Mouse (Mus musculus) intestine, embryonic 16.5 days (tissue): ENCODE measurements at regions not wholly inside any gene's neighbourhood (a gene's known extent, or its start where the extent isn't known, plus 50 kb on each side); places are given as distances from the start of the nearest gene placed in this dataset.

Source experiments
- ATAC-seq: fragments of 200-750 bp; cut with Nextera tagmentation; 2 replicates; pipeline ENCODE4 v1.8.0; 2017; ENCODE audit warnings: moderate TSS enrichment, moderate library complexity
- H3K27ac ChIP-seq: fragments of 300-500 bp; sonication (generic); 2 replicates; pipeline ENCODE4 v1.5.1; 2014; ENCODE audit warnings: mild to moderate bottlenecking, low read length
- H3K27me3 ChIP-seq: fragments of 300-500 bp; sonication (generic); replicated peaks from 2 replicates; pipeline ENCODE4 v1.6.1; 2014; ENCODE audit warnings: low read length, control low read depth, mixed read lengths; ENCODE audit not compliant: control insufficient read depth, insufficient read depth
- H3K36me3 ChIP-seq: fragments of 300-500 bp; sonication (generic); 2 replicates; pipeline ENCODE4 v1.6.1; 2014; ENCODE audit warnings: low read length, control low read depth; ENCODE audit not compliant: control insufficient read depth, insufficient read depth
- H3K4me1 ChIP-seq: fragments of 300-500 bp; sonication (generic); 2 replicates; pipeline ENCODE4 v1.6.1; 2014; ENCODE audit warnings: low read length, control low read depth, mixed read lengths; ENCODE audit not compliant: control insufficient read depth, insufficient read depth
- H3K4me2 ChIP-seq: fragments of 300-500 bp; sonication (generic); 2 replicates; pipeline ENCODE4 v1.6.1; 2014; ENCODE audit warnings: low read depth, low read length, control low read depth
- H3K4me3 ChIP-seq: fragments of 300-500 bp; sonication (generic); 2 replicates; pipeline ENCODE4 v1.5.1; 2014; ENCODE audit warnings: mild to moderate bottlenecking, low read length
- H3K9ac ChIP-seq: fragments of 300-500 bp; sonication (generic); 2 replicates; pipeline ENCODE4 v1.6.1; 2014; ENCODE audit warnings: low read depth, low read length
- H3K9me3 ChIP-seq: fragments of 300-500 bp; sonication (generic); 2 replicates; pipeline ENCODE4 v1.6.1; 2016; ENCODE audit warnings: low read length, control low read depth; ENCODE audit not compliant: control insufficient read depth
- WGBS: fragments of 180-500 bp; shearing (Covaris S2); extraction: QIAGEN DNeasy Blood & Tissue Kit; methylation state at CpG from one replicate; pipeline ENCODE4 v1.1.7; 2014; 5-methylcytosine and 5-hydroxymethylcytosine counted together

DNA sequence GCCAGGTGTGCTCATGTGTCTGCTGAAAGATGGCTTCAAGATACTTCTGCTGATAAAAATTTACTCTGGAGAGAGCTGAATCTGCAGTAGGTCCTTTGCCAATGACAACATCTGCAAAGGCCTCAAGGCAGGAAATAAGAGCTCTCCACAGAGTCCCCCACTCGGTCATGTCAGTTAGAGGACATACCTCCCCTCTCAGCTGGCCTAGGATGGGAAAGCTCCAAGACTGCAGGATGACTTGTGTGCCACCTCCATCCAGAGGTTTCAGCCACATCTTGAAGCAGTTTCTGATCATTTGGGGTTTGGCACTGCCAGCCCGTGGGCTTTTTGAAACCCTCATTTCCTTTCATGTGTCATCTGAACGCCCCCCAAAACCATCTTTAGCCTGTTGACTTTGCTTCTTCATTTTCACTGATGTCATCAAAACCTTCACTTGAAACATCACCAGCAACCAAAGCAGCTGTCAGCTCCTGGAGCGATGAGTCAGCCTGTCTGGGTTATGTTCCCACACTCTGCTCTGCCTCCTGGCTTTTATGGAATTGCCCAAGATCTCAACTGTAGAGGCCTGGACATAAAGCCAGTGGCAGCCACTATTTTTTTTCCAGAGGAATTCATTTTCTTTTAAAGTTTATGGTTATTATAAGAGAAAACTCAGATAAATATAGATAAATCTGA is 256.5 kb upstream of the Tenm4 start:
- 73% methylated on average over 4 of the region's 4 CpGs for WGBS
- no peaks in the 10 kb centered on the region for H3K36me3 ChIP-seq
- no peak for ATAC-seq
- H3K27ac ChIP-seq, result no peak overlapping the region
- H3K27me3 ChIP-seq, result no peaks in the 10 kb centered on the region
- H3K9ac ChIP-seq, result no peak overlapping the region
- no peaks in the 10 kb centered on the region for H3K9me3 ChIP-seq
- no peaks in the 10 kb centered on the region for H3K4me1 ChIP-seq
- H3K4me2 ChIP-seq, result no peak overlapping the region
- no peak overlapping the region for H3K4me3 ChIP-seq

DNA sequence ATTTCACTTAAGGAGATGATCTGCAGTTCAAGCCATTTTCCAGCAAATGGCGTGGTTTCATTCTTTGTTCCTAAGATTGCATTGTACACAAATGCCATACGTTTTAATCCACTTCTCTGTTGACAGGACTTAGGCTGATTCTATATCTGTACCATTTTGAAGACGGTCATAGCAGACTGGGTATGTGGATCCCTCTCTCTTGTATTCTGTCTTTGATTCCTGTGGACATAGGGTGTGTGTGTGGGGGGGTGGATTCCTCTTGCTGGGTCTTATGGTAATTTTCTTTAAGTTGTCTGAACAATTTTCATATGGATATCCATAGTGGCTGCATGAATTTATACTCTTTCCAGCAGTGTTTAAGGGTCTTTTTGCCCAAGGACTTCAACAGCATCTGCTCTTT is 251.1 kb upstream of the Tenm4 start:
- H3K9ac ChIP-seq, result no peak overlapping the region
- H3K9me3 ChIP-seq, result no peaks in the 10 kb centered on the region
- no peak overlapping the region for H3K4me3 ChIP-seq
- no peak overlapping the region for H3K4me2 ChIP-seq
- no peak overlapping the region for H3K27ac ChIP-seq
- H3K36me3 ChIP-seq, result no peaks in the 10 kb centered on the region
- H3K27me3 ChIP-seq, result no peaks in the 10 kb centered on the region
- no peak for ATAC-seq
- H3K4me1 ChIP-seq, result no peaks in the 10 kb centered on the region
- 69% methylated on average over 3 of the region's 3 CpGs for WGBS

GRCm38 (mm10) chr7:95924805-95925204 is 246.2 kb upstream of the Tenm4 start:
- no peak overlapping the region for H3K4me3 ChIP-seq
- H3K4me2 ChIP-seq, result no peak overlapping the region
- H3K9ac ChIP-seq, result no peak overlapping the region
- 75% methylated on average over 2 of the region's 2 CpGs for WGBS
- no peak overlapping the region for H3K27ac ChIP-seq
- H3K36me3 ChIP-seq, result no peaks in the 10 kb centered on the region
- H3K9me3 ChIP-seq, result no peaks in the 10 kb centered on the region
- no peak for ATAC-seq
- H3K27me3 ChIP-seq, result no peaks in the 10 kb centered on the region
- H3K4me1 ChIP-seq, result no peaks in the 10 kb centered on the region

- no peak overlapping the region for H3K27ac ChIP-seq
- no peak for ATAC-seq
- no peaks in the 10 kb centered on the region for H3K36me3 ChIP-seq
- H3K4me2 ChIP-seq, result no peak overlapping the region
- WGBS, result 72% methylated on average over 6 of the region's 6 CpGs
- no peaks in the 10 kb centered on the region for H3K27me3 ChIP-seq
- no peak overlapping the region for H3K4me3 ChIP-seq
- no peaks in the 10 kb centered on the region for H3K4me1 ChIP-seq
- no peaks in the 10 kb centered on the region for H3K9me3 ChIP-seq
- H3K9ac ChIP-seq, result no peak overlapping the region
Observed at GRCm38 (mm10) chr7:95926119-95927039, 244.7 kb upstream of the Tenm4 start.

GRCm38 (mm10) chr7:95936599-95936998 is 234.4 kb upstream of the Tenm4 start:
- no peaks in the 10 kb centered on the region for H3K4me1 ChIP-seq
- no peak overlapping the region for H3K4me3 ChIP-seq
- 66% methylated on average over 5 of the region's 5 CpGs for whole genome bisulfite sequencing
- no peak overlapping the region for H3K4me2 ChIP-seq
- no peaks in the 10 kb centered on the region for H3K27me3 ChIP-seq
- no peaks in the 10 kb centered on the region for H3K36me3 ChIP-seq
- no peak overlapping the region for H3K9ac ChIP-seq
- ATAC-seq, result no peak
- no peak overlapping the region for H3K27ac ChIP-seq
- no peaks in the 10 kb centered on the region for H3K9me3 ChIP-seq

GRCm38 (mm10) chr7:95943420-95943819 is 227.6 kb upstream of the Tenm4 start:
- no peak for ATAC-seq
- Histone ChIP-seq H3K27me3 (no peaks in the 10 kb centered on the region), H3K4me2 (no peak overlapping the region), H3K4me3 (no peak overlapping the region), H3K36me3 (no peaks in the 10 kb centered on the region), H3K9me3 (0 out of 2 replicates have a peak, but pooled peaks cover 5% of the 10 kb centered on the region), H3K27ac (no peak overlapping the region), H3K9ac (no peak overlapping the region), H3K4me1 (no peaks in the 10 kb centered on the region)
- WGBS, result 82% methylated on average over 6 of the region's 6 CpGs

- 74% methylated on average over 2 of the region's 2 CpGs for WGBS
- no peak overlapping the region for H3K4me2 ChIP-seq
- H3K9me3 ChIP-seq, result no peaks in the 10 kb centered on the region
- ATAC-seq, result no peak
- no peak overlapping the region for H3K27ac ChIP-seq
- no peak overlapping the region for H3K4me3 ChIP-seq
- H3K27me3 ChIP-seq, result no peaks in the 10 kb centered on the region
- no peaks in the 10 kb centered on the region for H3K36me3 ChIP-seq
- no peak overlapping the region for H3K9ac ChIP-seq
- H3K4me1 ChIP-seq, result no peaks in the 10 kb centered on the region
Observed at GRCm38 (mm10) chr7:95952395-95952794, 218.7 kb upstream of the Tenm4 start.

DNA sequence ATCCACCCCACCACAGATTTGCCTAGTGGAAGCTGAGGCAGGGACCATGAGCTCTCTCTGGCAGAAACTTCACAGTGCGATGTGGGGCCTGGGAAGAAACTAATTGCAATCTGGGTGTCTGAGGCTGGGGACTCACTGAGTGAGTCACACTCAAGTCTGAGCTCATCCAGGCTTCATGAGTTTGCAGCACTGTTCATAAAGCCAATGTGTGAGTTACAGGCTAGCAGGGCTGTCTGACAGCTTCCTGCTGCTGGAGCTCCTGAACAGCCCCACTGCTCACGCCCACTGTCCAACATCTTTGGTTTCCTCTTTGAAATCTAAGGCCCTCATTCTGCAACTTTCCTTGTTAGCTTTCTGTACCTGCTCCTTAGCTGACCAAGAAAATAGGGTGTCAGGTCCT is 216.5 kb upstream of the Tenm4 start:
- ATAC-seq, result 0 out of 2 replicates have a peak, but pooled peaks have one; percentile 44
- no peak overlapping the region for H3K4me2 ChIP-seq
- 87% methylated on average over 2 of the region's 2 CpGs for WGBS
- no peaks in the 10 kb centered on the region for H3K36me3 ChIP-seq
- H3K4me3 ChIP-seq, result no peak overlapping the region
- H3K9ac ChIP-seq, result no peak overlapping the region
- H3K27me3 ChIP-seq, result no peaks in the 10 kb centered on the region
- no peak overlapping the region for H3K27ac ChIP-seq
- H3K9me3 ChIP-seq, result no peaks in the 10 kb centered on the region
- no peaks in the 10 kb centered on the region for H3K4me1 ChIP-seq

- Histone ChIP-seq H3K27me3 (no peaks in the 10 kb centered on the region), H3K36me3 (no peaks in the 10 kb centered on the region), H3K4me2 (no peak overlapping the region), H3K9me3 (no peaks in the 10 kb centered on the region), H3K27ac (no peak overlapping the region), H3K4me3 (no peak overlapping the region), H3K9ac (no peak overlapping the region), H3K4me1 (no peaks in the 10 kb centered on the region)
- 55% methylated on average over 2 of the region's 2 CpGs for WGBS
- no peak for ATAC-seq
Observed at GRCm38 (mm10) chr7:95955119-95955518, 215.9 kb upstream of the Tenm4 start.
